Mouse (Mus musculus): ENCODE data around the gene Gm28845. TPM values are rescaled to one million over a fixed set of nuclear protein-coding genes. Genes with fewer than 3 reads are reported as not detected.
"Not testable (repeated sequence)": the region's sequence is repeated elsewhere in the genome, so short reads cannot be mapped to it uniquely, and the experiment has no call there.

Gm28845 gene
- total and polyA plus RNA-seq, 2 experiments from 2014 or later, result 0.64 to 2.6 TPM

DNA sequence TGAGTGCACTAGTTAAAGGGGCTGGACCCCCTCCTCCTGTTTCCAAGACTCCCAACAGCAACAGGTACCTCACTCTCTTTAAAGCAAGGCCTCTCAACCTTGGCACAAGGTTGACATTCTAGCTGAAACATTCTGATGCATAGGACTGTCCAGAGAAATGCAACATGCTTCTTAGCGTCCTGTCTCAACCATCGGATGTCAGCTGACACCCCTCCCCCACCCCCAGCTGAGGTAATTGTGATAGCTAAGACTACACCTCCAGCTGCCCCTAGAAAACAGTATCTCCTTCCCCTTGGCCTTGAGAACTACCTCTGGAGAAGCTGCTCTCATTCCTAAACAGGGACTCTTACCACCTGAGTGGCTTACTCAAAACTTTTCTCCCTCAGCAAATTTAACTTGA, 67.2 kb downstream of the Gm28845 start:
- Histone ChIP-seq H3K27ac (no peak overlapping the region), H3K4me1 (ENCODE audit: insufficient read depth, low read length) (no peaks in the 10 kb centered on the region), H3K4me3 (ENCODE audit: low read length) (no peak overlapping the region), H3K36me3 (ENCODE audit: insufficient read depth, low read length) (no peaks in the 10 kb centered on the region), H3K9ac (replicated peaks; ENCODE audit: low read length) (no peak overlapping the region), H3K4me2 (ENCODE audit: low read depth, low read length) (no peak overlapping the region), H3K27me3 (ENCODE audit: insufficient read depth, low read length) (no peaks in the 10 kb centered on the region), H3K9me3 (ENCODE audit: low read length) (no peaks in the 10 kb centered on the region)
- no peak for TF ChIP-seq CTCF (IDR thresholded peaks at IDR 0.05; ENCODE audit: low read depth)
- no peak for ATAC-seq
- no peak for DNase-seq (ENCODE audit: low spot score)
- WGBS, result 37% methylated on average over 2 of the region's 2 CpGs

DNA sequence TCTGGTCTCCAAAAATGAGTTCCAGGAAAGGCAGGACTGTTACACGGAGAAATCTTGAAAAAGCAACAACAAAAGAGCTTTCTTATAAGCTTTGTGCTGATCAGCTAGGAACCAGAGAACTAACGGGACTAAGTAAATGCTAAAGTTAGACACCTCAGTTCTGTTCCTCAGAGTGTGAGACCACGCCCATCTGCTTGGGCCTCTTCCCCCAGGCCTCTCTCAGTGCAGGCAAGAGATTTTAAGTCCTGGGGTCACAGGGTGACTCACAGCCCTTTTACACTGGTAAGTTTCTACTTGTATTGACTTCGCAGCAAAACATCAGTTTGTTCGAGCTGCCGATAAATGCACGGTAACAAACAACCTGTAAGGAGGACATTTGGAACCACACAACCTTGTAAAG, 67.7 kb downstream of the Gm28845 start:
- Histone ChIP-seq H3K9me3 (ENCODE audit: low read length) (no peaks in the 10 kb centered on the region), H3K36me3 (ENCODE audit: insufficient read depth, low read length) (no peaks in the 10 kb centered on the region), H3K4me1 (ENCODE audit: insufficient read depth, low read length) (no peaks in the 10 kb centered on the region), H3K4me2 (ENCODE audit: low read depth, low read length) (no peak overlapping the region), H3K27me3 (ENCODE audit: insufficient read depth, low read length) (no peaks in the 10 kb centered on the region), H3K27ac (no peak overlapping the region), H3K4me3 (ENCODE audit: low read length) (no peak overlapping the region), H3K9ac (replicated peaks; ENCODE audit: low read length) (no peak overlapping the region)
- DNase-seq (ENCODE audit: low spot score) (no peak), ATAC-seq (no peak)
- WGBS, result 62% methylated on average over 7 of the region's 7 CpGs
- no peak for TF ChIP-seq CTCF (IDR thresholded peaks at IDR 0.05; ENCODE audit: low read depth)

GRCm38 (mm10) chr1:65050952-65051351, 68.4 kb downstream of the Gm28845 start, which contains the start of gene Cryge:
Gene Cryge (minus strand): TSS chr1:65051149.
- not testable (repeated sequence) for ATAC-seq; H3K4me1 ChIP-seq (ENCODE audit: insufficient read depth, low read length); DNase-seq (ENCODE audit: low spot score); H3K4me3 ChIP-seq (ENCODE audit: low read length); H3K27ac ChIP-seq; H3K9me3 ChIP-seq (ENCODE audit: low read length); H3K36me3 ChIP-seq (ENCODE audit: insufficient read depth, low read length); H3K4me2 ChIP-seq (ENCODE audit: low read depth, low read length); H3K9ac ChIP-seq (replicated peaks; ENCODE audit: low read length); H3K27me3 ChIP-seq (ENCODE audit: insufficient read depth, low read length)
- WGBS, result 26% methylated on average over 8 of the region's 12 CpGs

Other genes starting within 250 kb of the Gm28845 start
- gene Plekhm3, start 162.7 kb downstream of the Gm28845 start, total RNA-seq (2014; rRNA removed), result 12.4 and 22.4 TPM in 2 replicates
- 4.7 and 6.1 TPM in 2 replicates for gene Plekhm3, start 162.7 kb downstream of the Gm28845 start, polyA plus RNA-seq (2015; fragmentation: Nextera tagmentation; extraction: Ambion mirVana)
- gene Akr1cl, start 86.8 kb downstream of the Gm28845 start, total RNA-seq (2014; rRNA removed), result not detected in 2 replicates
- gene Akr1cl, start 86.8 kb downstream of the Gm28845 start, polyA plus RNA-seq (2015; fragmentation: Nextera tagmentation; extraction: Ambion mirVana), result 0.10 and 0.13 TPM in 2 replicates
- gene Cryge, start 68.4 kb downstream of the Gm28845 start, total RNA-seq (2014; rRNA removed), result 1.7 TPM in 1 of 2 replicates, not detected in the other
- not detected in 2 replicates for gene Cryge, start 68.4 kb downstream of the Gm28845 start, polyA plus RNA-seq (2015; fragmentation: Nextera tagmentation; extraction: Ambion mirVana)
- gene Crygd, start 56.1 kb downstream of the Gm28845 start, total RNA-seq (2014; rRNA removed), result not detected in 2 replicates
- gene Crygd, start 56.1 kb downstream of the Gm28845 start, polyA plus RNA-seq (2015; fragmentation: Nextera tagmentation; extraction: Ambion mirVana), result not detected in 2 replicates
- not detected in 2 replicates for gene Crygc, start 45.9 kb downstream of the Gm28845 start, total RNA-seq (2014; rRNA removed)
- not detected in 2 replicates for gene Crygc, start 45.9 kb downstream of the Gm28845 start, polyA plus RNA-seq (2015; fragmentation: Nextera tagmentation; extraction: Ambion mirVana)
- gene Crygb, start 37.3 kb downstream of the Gm28845 start, total RNA-seq (2014; rRNA removed), result not detected in 2 replicates
- 0.40 TPM in 1 of 2 replicates, not detected in the other for gene Crygb, start 37.3 kb downstream of the Gm28845 start, polyA plus RNA-seq (2015; fragmentation: Nextera tagmentation; extraction: Ambion mirVana)
- 1.9 and 5.4 TPM in 2 replicates for gene Cryga, start 16.2 kb downstream of the Gm28845 start, total RNA-seq (2014; rRNA removed)
- gene Cryga, start 16.2 kb downstream of the Gm28845 start, polyA plus RNA-seq (2015; fragmentation: Nextera tagmentation; extraction: Ambion mirVana), result 1.2 TPM in 2 replicates
- 4.8 and 5.0 TPM in 2 replicates for gene D630023F18Rik, start 3.7 kb upstream of the Gm28845 start, total RNA-seq (2014; rRNA removed)
- gene D630023F18Rik, start 3.7 kb upstream of the Gm28845 start, polyA plus RNA-seq (2015; fragmentation: Nextera tagmentation; extraction: Ambion mirVana), result 8.6 and 10.0 TPM in 2 replicates
- gene Idh1, start 66.9 kb upstream of the Gm28845 start, total RNA-seq (2014; rRNA removed), result 201 and 210 TPM in 2 replicates
- 338 and 346 TPM in 2 replicates for gene Idh1, start 66.9 kb upstream of the Gm28845 start, polyA plus RNA-seq (2015; fragmentation: Nextera tagmentation; extraction: Ambion mirVana)
- gene Pikfyve, start 67.1 kb upstream of the Gm28845 start, total RNA-seq (2014; rRNA removed), result 23.4 and 28.2 TPM in 2 replicates
- gene Pikfyve, start 67.1 kb upstream of the Gm28845 start, polyA plus RNA-seq (2015; fragmentation: Nextera tagmentation; extraction: Ambion mirVana), result 8.7 and 10.0 TPM in 2 replicates
- 0.79 and 3.0 TPM in 2 replicates for gene Pth2r, start 162.5 kb upstream of the Gm28845 start, total RNA-seq (2014; rRNA removed)
- gene Pth2r, start 162.5 kb upstream of the Gm28845 start, polyA plus RNA-seq (2015; fragmentation: Nextera tagmentation; extraction: Ambion mirVana), result 1.8 and 1.9 TPM in 2 replicates

All from hindbrain, postnatal 0 days (tissue).